Mouse (Mus musculus) hindbrain, embryonic 16.5 days (tissue): ENCODE measurements around the gene Rhou. TPM values are rescaled to one million over a fixed set of nuclear protein-coding genes. Genes with fewer than 3 reads are reported as not detected.
A peak's percentile ranks its signal among the peaks of the same experiment; 100 is the strongest.
"Not testable (repeated sequence)": the region's sequence is repeated elsewhere in the genome, so short reads cannot be mapped to it uniquely, and the experiment has no call there.

Experiments
- ATAC-seq: fragments of 200-750 bp; cut with Nextera tagmentation; 2 replicates; pipeline ENCODE4 v1.8.0; 2017; ENCODE audit warnings: moderate TSS enrichment, moderate library complexity
- H3K27ac ChIP-seq: fragments of 300-500 bp; sonication (generic); 2 replicates; pipeline ENCODE4 v1.5.1; 2014; ENCODE audit warnings: low read depth, mild to moderate bottlenecking, control low read depth, low read length, moderate library complexity
- H3K27me3 ChIP-seq: fragments of 300-500 bp; sonication (generic); replicated peaks from 2 replicates; pipeline ENCODE4 v1.6.1; 2014; ENCODE audit warnings: low read length; ENCODE audit not compliant: control insufficient read depth, insufficient read depth
- H3K36me3 ChIP-seq: fragments of 300-500 bp; sonication (generic); 2 replicates; pipeline ENCODE4 v1.6.1; 2014; ENCODE audit warnings: mild to moderate bottlenecking, low read length, moderate library complexity, mixed read lengths; ENCODE audit not compliant: control insufficient read depth, insufficient read depth
- H3K4me1 ChIP-seq: fragments of 300-500 bp; sonication (generic); 2 replicates; pipeline ENCODE4 v1.6.1; 2014; ENCODE audit warnings: low read depth, low read length; ENCODE audit not compliant: control insufficient read depth, insufficient read depth
- H3K4me2 ChIP-seq: fragments of 300-500 bp; sonication (generic); 2 replicates; pipeline ENCODE4 v1.6.1; 2014; ENCODE audit warnings: mild to moderate bottlenecking, low read length, control low read depth, moderate library complexity
- H3K4me3 ChIP-seq: fragments of 300-500 bp; sonication (generic); 2 replicates; pipeline ENCODE4 v1.5.1; 2014; ENCODE audit warnings: mild to moderate bottlenecking, low read length, control low read depth, moderate library complexity
- H3K9ac ChIP-seq: fragments of 300-500 bp; sonication (generic); 2 replicates; pipeline ENCODE4 v1.6.1; 2014; ENCODE audit warnings: low read depth, mild to moderate bottlenecking, control low read depth, low read length, moderate library complexity
- H3K9me3 ChIP-seq: fragments of 300-500 bp; sonication (generic); 2 replicates; pipeline ENCODE4 v1.6.1; 2014; ENCODE audit warnings: mild to moderate bottlenecking, low read length, moderate library complexity; ENCODE audit not compliant: control insufficient read depth
- WGBS: fragments of 180-500 bp; shearing (Covaris S2); extraction: QIAGEN DNeasy Blood & Tissue Kit; methylation state at CpG from one replicate; pipeline ENCODE4 v1.1.7; 2014; 5-methylcytosine and 5-hydroxymethylcytosine counted together
- polyA plus RNA-seq: library from polyadenylated mRNA; unstranded; fragments of >200 nt; fragmentation: Nextera tagmentation; extraction: Ambion mirVana; gene quantifications from 2 replicates; pipeline ENCODE4 v1.2.1, GENCODE M21; 2015

The Rhou gene
- polyA plus RNA-seq, 1 experiment from 2014 or later: 11.6 TPM

GRCm38 (mm10) chr8:123628968-123629755, 24.6 kb upstream of the Rhou start:
- Histone ChIP-seq H3K36me3 (no peaks in the 10 kb centered on the region), H3K4me1 (peaks cover 11% of the 10 kb centered on the region), H3K9me3 (no peaks in the 10 kb centered on the region), H3K4me3 (peak overlapping the region; percentile 35), H3K27ac (no peak overlapping the region), H3K9ac (peak overlapping the region; percentile 23; the same call in 1 of the 2 replicates), H3K27me3 (peaks cover 12% of the 10 kb centered on the region), H3K4me2 (peak overlapping the region; percentile 66)
- peak; percentile 46 for ATAC-seq
- 11% methylated on average over 19 of the region's 19 CpGs for WGBS

- no peak overlapping the region for H3K9ac ChIP-seq
- H3K4me1 ChIP-seq: peaks cover 11% of the 10 kb centered on the region
- peak overlapping the region; percentile 26 for H3K4me3 ChIP-seq
- H3K36me3 ChIP-seq: no peaks in the 10 kb centered on the region
- peak overlapping the region; percentile 53 for H3K4me2 ChIP-seq
- 65% methylated on average over 9 of the region's 10 CpGs for WGBS
- ATAC-seq: 0 out of 2 replicates have a peak, but pooled peaks have one; percentile 29
- H3K27me3 ChIP-seq: peaks cover 3% of the 10 kb centered on the region
- no peak overlapping the region for H3K27ac ChIP-seq
- no peaks in the 10 kb centered on the region for H3K9me3 ChIP-seq
Measured at GRCm38 (mm10) chr8:123630058-123630457, 23.7 kb upstream of the Rhou start.

DNA sequence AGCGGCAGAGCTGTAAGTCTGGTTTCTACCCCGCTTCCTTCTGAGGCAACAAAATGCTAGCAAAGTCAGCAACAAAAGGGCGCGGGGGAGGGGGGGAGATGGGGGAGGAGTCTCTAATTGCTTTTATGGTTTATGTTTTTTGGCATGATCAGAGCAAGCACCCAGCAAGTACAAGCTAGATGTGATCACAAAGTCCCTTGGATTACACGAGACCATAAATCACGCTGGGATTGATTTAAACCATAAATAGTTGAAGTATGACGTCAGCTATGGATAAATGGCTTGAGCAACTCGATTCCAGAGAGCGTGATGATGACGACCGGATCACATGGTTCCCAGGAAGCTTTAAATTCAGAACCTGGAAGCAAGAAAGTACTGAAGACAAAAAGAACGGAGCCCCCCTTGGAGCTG, 22.9 kb upstream of the Rhou start:
- H3K9ac ChIP-seq: no peak overlapping the region; the same call in 1 of the 2 replicates
- H3K4me3 ChIP-seq: peak overlapping the region; percentile 26
- no peaks in the 10 kb centered on the region for H3K36me3 ChIP-seq
- 36% methylated on average over 12 of the region's 12 CpGs for WGBS
- no peak overlapping the region for H3K27ac ChIP-seq
- peaks cover 11% of the 10 kb centered on the region for H3K4me1 ChIP-seq
- H3K9me3 ChIP-seq: no peaks in the 10 kb centered on the region
- ATAC-seq: no peak
- H3K4me2 ChIP-seq: peak overlapping the region; percentile 53
- H3K27me3 ChIP-seq: peaks cover 2% of the 10 kb centered on the region; the same call in 1 of the 2 replicates

DNA sequence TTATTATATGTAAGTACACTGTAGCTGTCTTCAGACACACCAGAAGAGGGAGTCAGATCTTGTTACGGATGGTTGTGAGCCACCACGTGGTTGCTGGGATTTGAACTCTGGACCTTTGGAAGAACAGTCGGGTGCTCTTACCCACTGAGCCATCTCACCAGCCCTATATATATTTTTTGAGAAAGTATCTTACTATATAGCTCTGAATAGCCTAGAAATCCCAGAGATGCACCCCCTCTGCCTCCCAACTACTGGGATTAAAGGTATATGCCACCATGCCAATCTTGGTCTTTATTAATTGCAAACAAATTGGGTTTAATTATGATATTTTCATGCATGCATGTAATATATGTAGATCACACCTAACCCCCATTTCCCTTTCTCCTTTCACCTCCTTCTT, 22.0 kb upstream of the Rhou start:
- not testable (repeated sequence) for H3K27ac ChIP-seq, H3K36me3 ChIP-seq, H3K27me3 ChIP-seq, H3K4me3 ChIP-seq, ATAC-seq, H3K9me3 ChIP-seq, H3K4me2 ChIP-seq, H3K9ac ChIP-seq
- 63% methylated on average over 3 of the region's 3 CpGs for WGBS
- peaks cover 11% of the 10 kb centered on the region for H3K4me1 ChIP-seq

DNA sequence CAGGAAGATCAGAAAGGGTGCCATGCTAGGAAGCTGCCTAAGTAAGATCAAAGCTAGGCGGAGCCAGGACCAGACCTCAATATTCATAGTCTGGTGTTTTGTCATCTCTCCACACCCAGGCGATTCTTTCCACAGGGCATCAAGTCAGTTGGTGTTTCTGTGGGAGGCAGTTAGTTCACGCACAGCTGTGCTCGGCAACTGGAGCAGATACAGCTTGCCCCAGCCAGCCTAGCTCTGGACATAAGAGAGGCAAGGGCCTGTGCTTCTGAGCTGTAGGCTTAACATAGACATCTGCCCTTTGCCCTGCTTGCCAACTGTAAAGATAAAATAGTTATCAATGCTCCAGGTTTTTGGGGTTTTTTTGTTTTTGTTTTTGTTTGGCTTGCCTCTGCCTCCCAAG, 21.5 kb upstream of the Rhou start:
- no peak overlapping the region for H3K4me2 ChIP-seq
- no peak overlapping the region for H3K9ac ChIP-seq
- H3K36me3 ChIP-seq: no peaks in the 10 kb centered on the region
- ATAC-seq: no peak
- peaks cover 2% of the 10 kb centered on the region; the same call in 1 of the 2 replicates for H3K27me3 ChIP-seq
- H3K9me3 ChIP-seq: no peaks in the 10 kb centered on the region
- no peak overlapping the region for H3K27ac ChIP-seq
- H3K4me3 ChIP-seq: no peak overlapping the region
- 75% methylated on average over 4 of the region's 4 CpGs for WGBS
- H3K4me1 ChIP-seq: peaks cover 11% of the 10 kb centered on the region

- no peak for ATAC-seq
- H3K27me3 ChIP-seq: peaks cover 2% of the 10 kb centered on the region; the same call in 1 of the 2 replicates
- H3K9me3 ChIP-seq: no peaks in the 10 kb centered on the region
- H3K9ac ChIP-seq: no peak overlapping the region
- H3K4me3 ChIP-seq: no peak overlapping the region
- no peaks in the 10 kb centered on the region for H3K36me3 ChIP-seq
- H3K27ac ChIP-seq: no peak overlapping the region
- peaks cover 6% of the 10 kb centered on the region for H3K4me1 ChIP-seq
- 63% methylated on average over 7 of the region's 7 CpGs for WGBS
- H3K4me2 ChIP-seq: no peak overlapping the region
Measured at GRCm38 (mm10) chr8:123633801-123634200, 19.9 kb upstream of the Rhou start.

DNA sequence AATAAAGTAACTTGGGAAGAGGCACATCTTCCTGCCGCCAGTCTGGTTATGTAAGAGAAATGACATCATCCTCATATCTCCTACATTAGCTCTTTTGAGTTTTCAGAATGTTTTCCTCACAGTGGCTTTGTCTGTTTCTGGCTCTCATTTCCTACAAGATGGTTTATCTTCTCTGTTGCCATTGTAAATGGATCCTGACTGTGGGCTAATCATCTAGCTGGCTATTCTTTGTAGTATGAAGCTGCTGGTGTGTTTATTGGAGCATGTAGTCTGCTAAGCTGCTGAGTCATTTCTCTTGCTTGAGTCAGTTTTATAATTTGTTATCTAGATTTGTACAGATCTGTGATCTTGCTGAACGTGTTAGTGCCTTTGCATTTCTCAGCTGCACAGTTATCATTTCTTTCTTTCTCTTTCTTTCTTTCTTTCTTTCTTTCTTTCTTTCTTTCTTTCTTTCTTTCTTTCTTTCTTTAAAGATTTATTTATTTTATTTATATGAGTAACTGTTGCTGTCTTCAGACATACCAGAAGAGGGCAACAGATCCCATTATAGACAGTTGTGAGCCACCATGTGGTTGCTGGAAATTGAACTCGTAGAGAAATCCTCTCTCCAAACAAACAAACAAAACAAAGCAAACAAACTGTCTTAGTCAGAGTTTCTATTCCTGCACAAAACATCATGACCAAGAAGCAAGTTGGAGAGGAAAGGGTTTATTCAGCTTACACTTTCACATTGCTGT, 19.2 kb upstream of the Rhou start:
- Histone ChIP-seq H3K4me2 (no peak overlapping the region), H3K4me3 (no peak overlapping the region), H3K9ac (no peak overlapping the region), H3K9me3 (no peaks in the 10 kb centered on the region), H3K27ac (no peak overlapping the region), H3K27me3 (peaks cover 2% of the 10 kb centered on the region; the same call in 1 of the 2 replicates), H3K36me3 (no peaks in the 10 kb centered on the region), H3K4me1 (no peaks in the 10 kb centered on the region; the same call in none of the 2 replicates)
- 51% methylated on average over 3 of the region's 3 CpGs for WGBS
- no peak for ATAC-seq

- H3K4me3 ChIP-seq: no peak overlapping the region
- no peak for ATAC-seq
- no peaks in the 10 kb centered on the region for H3K36me3 ChIP-seq
- no peaks in the 10 kb centered on the region for H3K9me3 ChIP-seq
- peaks cover 2% of the 10 kb centered on the region; the same call in 1 of the 2 replicates for H3K27me3 ChIP-seq
- no peak overlapping the region for H3K9ac ChIP-seq
- H3K4me2 ChIP-seq: no peak overlapping the region
- H3K27ac ChIP-seq: no peak overlapping the region
- 83% methylated on average over 11 of the region's 11 CpGs for WGBS
- no peaks in the 10 kb centered on the region; the same call in 1 of the 2 replicates for H3K4me1 ChIP-seq
Measured at GRCm38 (mm10) chr8:123635671-123636070, 18.1 kb upstream of the Rhou start.
